Mouse (Mus musculus): Measurements from ENCODE around the gene Arl6ip5.

The Arl6ip5 gene

GRCm38 (mm10) chr6:97210191-97210961 is at the start of gene Arl6ip5:
TSS of gene Arl6ip5 (plus strand) at chr6:97210689.
- DNase-seq (ENCODE audit: inconsistent ontology term) = peak; percentile 93

GRCm38 (mm10) chr6:97175716-97176115 is 34.8 kb upstream of the Arl6ip5 start:
- no peak for DNase-seq (ENCODE audit: inconsistent ontology term)

- peak; percentile 97 for DNase-seq (ENCODE audit: inconsistent ontology term)
Measured at GRCm38 (mm10) chr6:97178491-97179366, 31.8 kb upstream of the Arl6ip5 start, which contains the start of gene Tmf1. TSS of gene Tmf1 (minus strand) at chr6:97179122.

- DNase-seq (ENCODE audit: inconsistent ontology term) = peak; percentile 86
Measured at GRCm38 (mm10) chr6:97179367-97179828, 31.1 kb upstream of the Arl6ip5 start.

DNA sequence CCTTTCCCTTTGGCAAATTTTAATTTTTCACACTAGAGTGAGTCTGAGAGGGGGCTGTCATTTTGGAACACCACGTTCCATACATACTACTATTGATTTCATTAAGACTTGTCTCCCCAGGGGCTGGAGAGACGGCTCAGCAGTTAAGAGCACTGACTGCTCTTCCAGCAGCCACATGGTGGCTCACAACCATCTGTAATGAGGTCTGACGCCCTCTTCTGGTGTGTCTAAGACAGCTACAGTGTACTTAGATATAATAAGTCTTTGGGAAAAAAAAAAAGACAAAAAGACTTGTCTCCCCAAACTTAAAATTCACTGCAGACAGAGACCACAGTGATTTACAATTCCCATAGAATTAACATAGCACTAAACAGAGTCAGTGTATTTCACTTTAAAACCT is 10.1 kb upstream of the Arl6ip5 start:
- DNase-seq (ENCODE audit: inconsistent ontology term) = no peak

- DNase-seq (ENCODE audit: inconsistent ontology term) = no peak
Measured at GRCm38 (mm10) chr6:97202477-97202876, 8.0 kb upstream of the Arl6ip5 start.

GRCm38 (mm10) chr6:97204252-97204869 is 6.1 kb upstream of the Arl6ip5 start:
- DNase-seq (ENCODE audit: inconsistent ontology term) = peak; percentile 53

DNA sequence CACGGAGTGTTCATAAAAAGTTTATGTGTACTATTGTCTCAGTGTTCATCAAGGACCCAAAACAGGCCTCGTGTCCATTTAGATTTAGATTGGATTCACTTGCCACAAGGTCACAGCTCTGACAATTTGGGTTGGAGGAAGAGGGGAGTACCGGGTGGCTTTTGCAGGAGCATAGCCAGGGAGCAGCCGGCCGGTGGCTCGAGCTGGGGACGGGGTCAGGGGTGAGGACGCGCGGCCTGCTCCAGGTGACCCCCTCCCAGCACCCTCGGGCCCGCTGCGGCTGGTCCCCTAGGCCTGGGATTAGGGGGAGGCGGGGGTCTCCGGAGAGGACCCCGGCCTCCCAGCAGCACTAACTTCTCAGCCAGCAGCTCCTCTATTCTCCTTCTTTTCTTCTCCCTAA is 5.5 kb upstream of the Arl6ip5 start:
- DNase-seq (ENCODE audit: inconsistent ontology term) = no peak

DNA sequence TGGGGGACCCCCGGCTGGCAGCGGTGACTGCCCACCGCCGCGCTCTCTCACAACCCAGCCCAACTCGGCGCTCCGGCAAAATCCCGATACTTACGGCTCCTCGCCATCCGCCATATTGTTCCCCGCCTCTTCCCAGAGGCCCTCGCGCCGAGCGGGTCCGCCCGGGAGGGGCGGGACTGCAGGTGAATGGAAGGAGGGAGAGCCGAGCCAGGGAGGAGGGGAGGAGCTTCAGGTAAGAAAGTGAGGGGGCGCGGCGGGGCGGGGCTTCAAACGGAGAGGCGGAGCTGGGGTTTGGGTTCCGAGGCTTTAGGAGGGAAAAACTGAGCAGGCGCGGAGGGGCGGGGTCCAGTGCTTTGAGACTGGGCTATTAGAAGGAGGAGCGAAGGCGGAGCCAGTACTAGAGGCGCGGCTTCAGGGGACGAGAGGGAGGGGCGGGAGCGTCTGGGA is 5.0 kb upstream of the Arl6ip5 start, which contains the start of gene Uba3:
Uba3 (minus strand) TSS at position 209 of the 447 bp plus-strand sequence.
- DNase-seq (ENCODE audit: inconsistent ontology term) = peak; percentile 100

GRCm38 (mm10) chr6:97207085-97207484 is 3.4 kb upstream of the Arl6ip5 start:
- DNase-seq (ENCODE audit: inconsistent ontology term) = no peak

GRCm38 (mm10) chr6:97208406-97208805 is 2.1 kb upstream of the Arl6ip5 start:
- no peak for DNase-seq (ENCODE audit: inconsistent ontology term)

- DNase-seq (ENCODE audit: inconsistent ontology term) = no peak
Measured at GRCm38 (mm10) chr6:97209201-97209600, 1.3 kb upstream of the Arl6ip5 start.

- DNase-seq (ENCODE audit: inconsistent ontology term) = no peak
Measured at GRCm38 (mm10) chr6:97209751-97210150, 738 bp upstream of the Arl6ip5 start.

DNA sequence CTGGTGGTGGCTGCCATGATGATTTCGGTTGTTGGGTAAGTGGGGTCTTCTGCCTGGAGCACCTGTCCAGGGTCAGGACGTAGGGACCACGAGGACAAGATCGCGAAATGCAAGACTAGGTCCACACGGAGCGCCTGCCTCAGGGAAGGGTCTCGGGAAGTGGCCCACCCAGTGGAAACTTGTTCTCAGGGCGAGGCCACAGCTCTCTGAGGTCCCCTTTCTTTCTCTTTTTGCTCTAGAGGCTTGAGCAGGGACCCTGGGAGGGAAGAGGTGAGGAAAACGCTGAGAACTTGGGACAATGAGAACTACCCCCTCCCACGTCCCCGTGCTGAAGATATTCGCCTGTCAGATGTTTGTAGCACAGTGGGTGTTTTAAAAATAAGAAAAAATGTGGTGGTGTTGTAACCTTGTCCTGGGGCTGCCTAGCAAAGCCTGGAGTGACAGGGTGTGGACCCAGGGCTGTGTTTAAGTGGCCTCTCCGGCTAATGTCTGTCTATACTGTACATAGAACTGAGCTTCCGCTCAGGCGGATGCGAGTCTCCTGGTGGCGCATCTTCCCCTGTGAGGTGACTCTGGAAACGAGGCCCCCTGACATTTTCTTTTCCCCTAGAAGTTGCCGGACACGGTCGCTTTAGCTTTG is 593 bp downstream of the Arl6ip5 start:
- DNase-seq (ENCODE audit: inconsistent ontology term) = peak; percentile 50

DNA sequence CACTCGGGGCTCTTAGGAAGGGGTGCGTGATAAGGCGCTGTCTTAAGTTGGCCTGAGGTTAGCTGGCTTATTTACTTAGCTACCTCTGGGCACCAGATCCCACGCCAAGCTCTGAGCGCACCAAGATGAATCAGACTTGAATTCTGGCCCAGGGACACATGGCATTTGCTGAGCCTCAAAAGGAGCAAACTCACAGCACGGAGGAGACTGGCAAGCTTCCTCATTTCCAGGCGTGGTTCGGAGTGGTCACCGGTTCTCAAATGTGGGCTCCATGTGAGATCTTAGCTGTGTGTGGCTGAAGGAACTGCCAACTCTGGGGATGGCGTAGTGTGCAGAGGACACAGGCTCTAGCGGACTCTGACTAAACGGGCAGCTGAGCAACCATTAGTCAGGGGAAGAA is 1.5 kb downstream of the Arl6ip5 start:
- DNase-seq (ENCODE audit: inconsistent ontology term) = peak; percentile 82

DNA sequence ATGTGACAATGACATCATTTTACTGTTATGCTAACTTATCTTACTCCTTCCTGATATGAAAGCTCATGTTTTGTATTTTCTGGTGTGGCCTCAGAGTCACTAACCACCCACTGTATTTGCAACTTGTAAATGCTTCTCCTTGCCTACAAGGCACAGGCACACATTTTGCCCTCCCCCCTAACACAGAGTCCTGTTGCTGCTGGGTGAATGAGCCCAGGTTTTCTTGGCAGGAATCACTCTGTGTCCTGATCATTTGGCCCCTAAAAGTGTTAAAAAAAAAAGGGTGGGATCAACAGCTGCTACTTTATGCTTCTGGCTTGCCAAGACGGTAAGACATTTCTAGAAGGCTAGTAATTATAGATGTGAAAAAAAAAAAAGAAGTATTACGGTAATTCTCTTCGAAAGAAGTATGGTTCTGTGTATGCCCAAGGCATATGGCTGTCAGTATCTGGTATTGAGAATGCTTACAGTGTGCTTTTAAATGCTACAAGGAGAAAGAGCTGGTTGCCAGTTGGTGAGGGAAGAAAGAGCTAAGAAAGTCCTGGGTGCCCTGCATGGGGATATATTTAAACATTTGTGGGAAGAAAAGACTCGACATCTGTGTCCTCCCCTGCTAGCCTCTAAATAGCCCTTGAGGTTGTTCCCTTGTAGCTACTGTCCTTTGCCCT is 5.8 kb downstream of the Arl6ip5 start:
- DNase-seq (ENCODE audit: inconsistent ontology term) = no peak

GRCm38 (mm10) chr6:97220672-97221071 is 10.2 kb downstream of the Arl6ip5 start:
- DNase-seq (ENCODE audit: inconsistent ontology term) = no peak

- DNase-seq (ENCODE audit: inconsistent ontology term) = no peak
Measured at GRCm38 (mm10) chr6:97221205-97222025, 10.9 kb downstream of the Arl6ip5 start.

DNA sequence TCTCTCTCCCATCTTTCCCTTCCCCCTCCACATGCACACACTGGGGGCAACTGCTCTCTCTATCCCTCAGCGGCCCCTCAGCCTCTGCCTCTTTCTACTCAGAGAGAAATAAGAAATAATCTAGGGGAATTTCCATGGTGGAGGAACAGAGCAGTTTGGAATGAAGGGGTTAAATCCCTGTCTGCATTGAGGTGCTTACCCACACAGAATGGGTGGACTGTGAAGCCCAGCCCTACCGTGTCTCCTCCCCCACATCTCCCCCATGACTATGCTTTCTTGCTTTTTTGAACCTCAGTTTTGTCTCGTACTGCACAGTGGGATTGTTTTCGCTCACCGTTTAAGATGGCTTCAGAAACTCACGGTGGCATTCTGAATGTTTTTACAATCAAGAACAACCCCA is 11.8 kb downstream of the Arl6ip5 start:
- DNase-seq (ENCODE audit: inconsistent ontology term) = no peak

- peak; percentile 71 for DNase-seq (ENCODE audit: inconsistent ontology term)
Measured at GRCm38 (mm10) chr6:97222931-97223467, 12.5 kb downstream of the Arl6ip5 start.

Measured in Muller cell, postnatal 12 days (primary cell).